Mouse (Mus musculus): ENCODE measurements at regions not wholly inside any gene's neighbourhood (a gene's known extent, or its start where the extent isn't known, plus 50 kb on each side); places are given as distances from the start of the nearest gene placed in this dataset.
"Not testable (repeated sequence)": the region's sequence is repeated elsewhere in the genome, so short reads cannot be mapped to it uniquely, and the experiment has no call there.

DNA sequence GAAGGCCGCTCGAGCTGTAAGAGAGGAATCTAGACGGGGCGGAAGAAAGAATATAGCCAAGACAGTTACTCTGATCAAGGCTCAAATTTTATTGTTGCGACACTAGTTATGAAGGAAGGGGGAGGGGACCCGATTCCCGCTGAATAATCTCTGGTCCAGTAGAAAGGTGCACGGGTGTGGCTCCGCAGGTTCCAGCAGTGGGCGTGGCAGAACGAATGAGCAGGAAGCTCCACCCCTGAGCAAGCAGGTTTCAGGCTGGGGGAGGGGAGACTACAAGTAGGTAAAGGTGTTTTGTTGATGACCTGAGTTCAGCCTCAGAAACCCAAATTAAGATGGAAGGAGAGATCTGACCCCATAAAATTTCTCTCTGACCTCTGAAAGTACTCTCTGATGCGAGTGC, 150.7 kb upstream of the Pkdcc start:
- not testable (repeated sequence) for TF ChIP-seq POLR2A (IDR thresholded peaks at IDR 0.05; ENCODE audit: low read depth, low read length); CTCF (conservative IDR thresholded peaks at IDR 0.05; ENCODE audit: insufficient read depth, insufficient read length, low read depth, low read length)

All from kidney, adult 2 months (tissue).